Mouse (Mus musculus): Measurements from ENCODE around the gene Areg. TPM values are rescaled to one million over a fixed set of nuclear protein-coding genes. Genes with fewer than 3 reads are reported as not detected.

Areg gene
- polyA plus RNA-seq, 1 experiment from 2014 or later, result 4.3 TPM

DNA sequence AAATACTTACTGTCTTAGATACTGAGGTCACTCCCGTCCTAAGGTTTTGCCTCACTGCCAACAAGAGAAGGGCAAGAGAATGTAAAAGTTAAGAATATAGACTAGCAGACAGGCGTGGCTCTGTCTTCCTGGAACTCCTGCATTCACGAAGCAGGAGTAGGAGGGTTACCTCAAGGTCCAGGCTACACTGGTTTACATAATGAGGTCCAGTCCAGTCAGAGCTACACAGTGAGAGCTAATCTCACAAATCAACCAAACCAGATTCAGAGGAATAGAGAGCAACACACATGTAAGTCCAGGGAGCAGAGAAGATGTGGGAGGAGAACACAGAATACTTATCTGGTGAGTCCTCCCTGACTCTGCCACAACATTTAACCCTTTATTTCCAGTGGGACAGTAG is 55.2 kb downstream of the Areg start:
- no peak for ATAC-seq (ENCODE audit: insufficient read depth, low FRiP score, low read depth)
- 58% methylated on average over 3 of the region's 3 CpGs for WGBS

More for the DNA sequence above, 55.2 kb downstream of the Areg start:
- Histone ChIP-seq H3K27ac (no peak overlapping the region), H3K4me2 (no peak overlapping the region), H3K9ac (no peak overlapping the region), H3K9me3 (no peaks in the 10 kb centered on the region), H3K4me1 (no peaks in the 10 kb centered on the region), H3K36me3 (no peaks in the 10 kb centered on the region), H3K27me3 (replicated peaks) (no peaks in the 10 kb centered on the region), H3K4me3 (replicated peaks) (no peak overlapping the region)

Other genes starting within 250 kb of the Areg start
- 0.85 and 1.1 TPM in 2 replicates for gene Cxcl1, start 248.4 kb upstream of the Areg start, polyA plus RNA-seq (2015; fragmentation: Nextera tagmentation; extraction: Ambion mirVana)
- gene Cxcl2, start 235.7 kb upstream of the Areg start, polyA plus RNA-seq (2015; fragmentation: Nextera tagmentation; extraction: Ambion mirVana), result not detected in 2 replicates
- gene Mthfd2l, start 208.5 kb upstream of the Areg start, polyA plus RNA-seq (2015; fragmentation: Nextera tagmentation; extraction: Ambion mirVana), result 43.0 and 44.6 TPM in 2 replicates
- 0.08 and 0.15 TPM in 2 replicates for gene Epgn, start 112.1 kb upstream of the Areg start, polyA plus RNA-seq (2015; fragmentation: Nextera tagmentation; extraction: Ambion mirVana)
- gene Ereg, start 65.0 kb upstream of the Areg start, polyA plus RNA-seq (2015; fragmentation: Nextera tagmentation; extraction: Ambion mirVana), result 0.23 and 0.39 TPM in 2 replicates

All from stomach, embryonic 15.5 days (tissue).